Mouse (Mus musculus) limb, embryonic 12.5 days (tissue): ENCODE data around the gene Igsf6. TPM values are rescaled to one million over a fixed set of nuclear protein-coding genes. Genes with fewer than 3 reads are reported as not detected.

Experiments used
- ATAC-seq: fragments of 200-750 bp; cut with Nextera tagmentation; 2 replicates; pipeline ENCODE4 v1.8.0; 2017; ENCODE audit warnings: low read depth, moderate TSS enrichment; ENCODE audit not compliant: insufficient number of reproducible peaks, insufficient read depth, low FRiP score, low TSS enrichment
- H3K27ac ChIP-seq: fragments of 300-500 bp; sonication (generic); 2 replicates; pipeline ENCODE4 v1.5.1; 2016; ENCODE audit warnings: mild to moderate bottlenecking, moderate library complexity
- H3K27me3 ChIP-seq: fragments of 300-500 bp; sonication (generic); 2 replicates; pipeline ENCODE4 v1.6.1; 2016; ENCODE audit warnings: mild to moderate bottlenecking, moderate library complexity
- H3K36me3 ChIP-seq: fragments of 300-500 bp; sonication (generic); 2 replicates; pipeline ENCODE4 v1.6.1; 2016; ENCODE audit warnings: mild to moderate bottlenecking, moderate library complexity
- H3K4me1 ChIP-seq: fragments of 300-500 bp; sonication (generic); replicated peaks from 2 replicates; pipeline ENCODE4 v1.6.1; 2016
- H3K4me2 ChIP-seq: fragments of 300-500 bp; sonication (generic); 2 replicates; pipeline ENCODE4 v1.6.1; 2016; ENCODE audit warnings: mild to moderate bottlenecking, moderate library complexity
- H3K4me3 ChIP-seq: fragments of 300-500 bp; sonication (generic); replicated peaks from 2 replicates; pipeline ENCODE4 v1.5.1; 2016; ENCODE audit warnings: mild to moderate bottlenecking
- H3K9ac ChIP-seq: fragments of 300-500 bp; sonication (generic); replicated peaks from 2 replicates; pipeline ENCODE4 v1.6.1; 2016; ENCODE audit warnings: mild to moderate bottlenecking, moderate library complexity
- H3K9me3 ChIP-seq: fragments of 300-500 bp; sonication (generic); 2 replicates; pipeline ENCODE4 v1.6.1; 2016; ENCODE audit warnings: mild to moderate bottlenecking, moderate library complexity
- WGBS: fragments of 180-500 bp; shearing (Covaris S2); methylation state at CpG from one replicate; pipeline ENCODE4 v1.1.7; 2016; 5-methylcytosine and 5-hydroxymethylcytosine counted together
- polyA plus RNA-seq: library from polyadenylated mRNA; unstranded; fragments of >200 nt; fragmentation: Nextera tagmentation; extraction: Ambion mirVana; gene quantifications from 2 replicates; pipeline ENCODE4 v1.2.1, GENCODE M21; 2016

Igsf6 gene
- polyA plus RNA-seq = 0.79 and 1.3 TPM in 2 replicates

GRCm38 (mm10) chr7:121074281-121074680, at the start of gene Igsf6:
TSS of gene Igsf6 (minus strand) at chr7:121074572.
- Histone ChIP-seq H3K9me3 (no peaks in the 10 kb centered on the region), H3K4me1 (0 out of 2 replicates have a peak, but pooled peaks cover 7% of the 10 kb centered on the region), H3K27me3 (no peaks in the 10 kb centered on the region), H3K9ac (no peak within 1 kb of the TSS), H3K4me2 (no peak within 1 kb of the TSS), H3K4me3 (no peak within 1 kb of the TSS), H3K36me3 (peaks cover 79% of the 10 kb centered on the region), H3K27ac (no peak within 1 kb of the TSS)
- no peak for ATAC-seq
- WGBS = 77% methylated on average over 11 of the region's 11 CpGs

GRCm38 (mm10) chr7:121120143-121120818, 45.9 kb upstream of the Igsf6 start:
- Histone ChIP-seq H3K4me2 (peak overlapping the region; percentile 6; the same call in 1 of the 2 replicates), H3K36me3 (no peaks in the 10 kb centered on the region), H3K9ac (no peak overlapping the region), H3K4me1 (no peaks in the 10 kb centered on the region), H3K27ac (no peak overlapping the region), H3K27me3 (no peaks in the 10 kb centered on the region; the same call in 1 of the 2 replicates), H3K4me3 (no peak overlapping the region), H3K9me3 (no peaks in the 10 kb centered on the region)
- 14% methylated on average over 10 of the region's 10 CpGs for WGBS
- ATAC-seq = peak; percentile 79

- no peak overlapping the region for H3K9ac ChIP-seq
- WGBS = 65% methylated on average over 3 of the region's 3 CpGs
- no peaks in the 10 kb centered on the region for H3K9me3 ChIP-seq
- H3K27me3 ChIP-seq = no peaks in the 10 kb centered on the region
- H3K4me3 ChIP-seq = no peak overlapping the region
- H3K4me1 ChIP-seq = no peaks in the 10 kb centered on the region
- no peaks in the 10 kb centered on the region for H3K36me3 ChIP-seq
- no peak for ATAC-seq
- no peak overlapping the region for H3K4me2 ChIP-seq
- H3K27ac ChIP-seq = no peak overlapping the region
These were observed 37.4 kb upstream of the Igsf6 start for GRCm38 (mm10) chr7:121111762-121112161.

GRCm38 (mm10) chr7:121111321-121111720, 36.9 kb upstream of the Igsf6 start:
- Histone ChIP-seq H3K9ac (no peak overlapping the region), H3K4me1 (no peaks in the 10 kb centered on the region), H3K27ac (no peak overlapping the region), H3K4me3 (no peak overlapping the region), H3K27me3 (no peaks in the 10 kb centered on the region), H3K4me2 (no peak overlapping the region), H3K36me3 (no peaks in the 10 kb centered on the region), H3K9me3 (no peaks in the 10 kb centered on the region)
- 60% methylated on average over 3 of the region's 3 CpGs for WGBS
- ATAC-seq = no peak

GRCm38 (mm10) chr7:121107851-121108250, 33.5 kb upstream of the Igsf6 start:
- no peak overlapping the region for H3K4me3 ChIP-seq
- no peaks in the 10 kb centered on the region for H3K36me3 ChIP-seq
- H3K4me1 ChIP-seq = no peaks in the 10 kb centered on the region
- no peak overlapping the region for H3K27ac ChIP-seq
- no peaks in the 10 kb centered on the region for H3K9me3 ChIP-seq
- 83% methylated on average over 3 of the region's 3 CpGs for WGBS
- H3K27me3 ChIP-seq = no peaks in the 10 kb centered on the region
- ATAC-seq = no peak
- H3K9ac ChIP-seq = no peak overlapping the region
- H3K4me2 ChIP-seq = no peak overlapping the region

GRCm38 (mm10) chr7:121098614-121099389, 24.4 kb upstream of the Igsf6 start:
- ATAC-seq = no peak
- no peak overlapping the region for H3K4me3 ChIP-seq
- WGBS = 70% methylated on average over 10 of the region's 10 CpGs

GRCm38 (mm10) chr7:121093026-121093425, 18.7 kb upstream of the Igsf6 start:
- Histone ChIP-seq H3K9ac (no peak overlapping the region), H3K4me1 (no peaks in the 10 kb centered on the region), H3K27ac (no peak overlapping the region), H3K4me2 (no peak overlapping the region), H3K9me3 (no peaks in the 10 kb centered on the region), H3K36me3 (no peaks in the 10 kb centered on the region), H3K27me3 (no peaks in the 10 kb centered on the region), H3K4me3 (no peak overlapping the region)
- no peak for ATAC-seq
- WGBS = 54% methylated on average over 4 of the region's 4 CpGs

More at GRCm38 (mm10) chr7:121098614-121099389, 24.4 kb upstream of the Igsf6 start:
- H3K4me1 ChIP-seq = no peaks in the 10 kb centered on the region
- no peak overlapping the region for H3K4me2 ChIP-seq
- no peak overlapping the region for H3K9ac ChIP-seq
- H3K36me3 ChIP-seq = no peaks in the 10 kb centered on the region
- H3K9me3 ChIP-seq = no peaks in the 10 kb centered on the region
- no peaks in the 10 kb centered on the region for H3K27me3 ChIP-seq
- no peak overlapping the region for H3K27ac ChIP-seq

- Histone ChIP-seq H3K9me3 (no peaks in the 10 kb centered on the region), H3K4me3 (no peak overlapping the region), H3K9ac (no peak overlapping the region), H3K27ac (no peak overlapping the region), H3K4me2 (no peak overlapping the region), H3K27me3 (no peaks in the 10 kb centered on the region), H3K4me1 (0 out of 2 replicates have a peak, but pooled peaks cover 3% of the 10 kb centered on the region), H3K36me3 (no peaks in the 10 kb centered on the region)
- ATAC-seq = no peak
- WGBS = 86% methylated on average over 7 of the region's 7 CpGs
These were observed 16.4 kb upstream of the Igsf6 start for GRCm38 (mm10) chr7:121090748-121091147.

GRCm38 (mm10) chr7:121088745-121089144, 14.4 kb upstream of the Igsf6 start:
- WGBS = 72% methylated on average over 5 of the region's 5 CpGs
- H3K9ac ChIP-seq = no peak overlapping the region
- no peak overlapping the region for H3K27ac ChIP-seq
- no peaks in the 10 kb centered on the region for H3K9me3 ChIP-seq
- peaks cover 12% of the 10 kb centered on the region; the same call in 1 of the 2 replicates for H3K4me1 ChIP-seq
- no peak overlapping the region for H3K4me2 ChIP-seq
- no peak for ATAC-seq
- H3K27me3 ChIP-seq = no peaks in the 10 kb centered on the region
- no peak overlapping the region for H3K4me3 ChIP-seq
- no peaks in the 10 kb centered on the region for H3K36me3 ChIP-seq

- WGBS = 30% methylated on average over 4 of the region's 4 CpGs
- Histone ChIP-seq H3K36me3 (peaks cover 2% of the 10 kb centered on the region; the same call in 1 of the 2 replicates), H3K27ac (no peak overlapping the region), H3K9ac (no peak overlapping the region), H3K4me3 (no peak overlapping the region), H3K4me2 (no peak overlapping the region), H3K27me3 (no peaks in the 10 kb centered on the region), H3K4me1 (peaks cover 15% of the 10 kb centered on the region), H3K9me3 (peaks cover 2% of the 10 kb centered on the region; the same call in 1 of the 2 replicates)
- ATAC-seq = no peak
These were observed 11.1 kb upstream of the Igsf6 start for GRCm38 (mm10) chr7:121085500-121085899.

- 66% methylated on average over 8 of the region's 8 CpGs for WGBS
- H3K4me3 ChIP-seq = no peak overlapping the region
- peaks cover 8% of the 10 kb centered on the region; the same call in 1 of the 2 replicates for H3K36me3 ChIP-seq
- H3K4me1 ChIP-seq = peaks cover 15% of the 10 kb centered on the region
- H3K9me3 ChIP-seq = peaks cover 6% of the 10 kb centered on the region; the same call in 1 of the 2 replicates
- no peak for ATAC-seq
- H3K27me3 ChIP-seq = no peaks in the 10 kb centered on the region
- H3K27ac ChIP-seq = no peak overlapping the region
- no peak overlapping the region for H3K4me2 ChIP-seq
- no peak overlapping the region for H3K9ac ChIP-seq
These were observed 10.6 kb upstream of the Igsf6 start for GRCm38 (mm10) chr7:121084840-121085453.
